Mouse (Mus musculus) kidney, adult 2 months (tissue): ENCODE results near the gene Slc45a1. TPM values are rescaled to one million over a fixed set of nuclear protein-coding genes. Genes with fewer than 3 reads are reported as not detected.
"Not testable (repeated sequence)": the region's sequence is repeated elsewhere in the genome, so short reads cannot be mapped to it uniquely, and the experiment has no call there.

Experiments used
- DNase-seq: peaks from one replicate; pipeline ENCODE4 v3.0.0; 2021
- H3K27ac ChIP-seq: fragments of 200-500 bp; 2 replicates; pipeline ENCODE4 v1.5.1; 2012; ENCODE audit warnings: low read depth, low read length, control low read depth, inconsistent platforms; ENCODE audit not compliant: insufficient read depth
- H3K27me3 ChIP-seq: fragments of 200-500 bp; replicated peaks from 2 replicates; pipeline ENCODE4 v1.6.1; 2012; ENCODE audit warnings: mild to moderate bottlenecking, moderate library complexity, low read length, inconsistent platforms; ENCODE audit not compliant: control insufficient read depth, insufficient read depth
- H3K36me3 ChIP-seq: fragments of 200-500 bp; 2 replicates; pipeline ENCODE4 v1.6.1; 2012; ENCODE audit warnings: mild to moderate bottlenecking, moderate library complexity, low read length, inconsistent platforms; ENCODE audit not compliant: control insufficient read depth, insufficient read depth
- H3K4me1 ChIP-seq: fragments of 200-500 bp; 2 replicates; pipeline ENCODE4 v1.6.1; 2011; ENCODE audit warnings: low read length; ENCODE audit not compliant: control insufficient read depth, insufficient read depth
- H3K4me3 ChIP-seq: fragments of 200-500 bp; 2 replicates; pipeline ENCODE4 v1.5.1; 2011; ENCODE audit warnings: mild to moderate bottlenecking, low read depth, low read length, control low read depth; ENCODE audit not compliant: insufficient read depth
- CTCF ChIP-seq: fragments of 200-500 bp; conservative IDR thresholded peaks from 2 replicates; pipeline ENCODE4 v1.5.1; 2011; ENCODE audit warnings: low read depth, mild to moderate bottlenecking, control low read depth, low read length, moderate library complexity, mixed read lengths; ENCODE audit not compliant: insufficient read depth, insufficient read length
- POLR2A ChIP-seq: fragments of 200-500 bp; IDR thresholded peaks from one replicate; pipeline ENCODE4 v1.6.1; 2011; ENCODE audit warnings: low read depth, low read length, control low read depth
- WGBS: fragments of 180-500 bp; shearing (Covaris S2); methylation state at CpG from one replicate; pipeline ENCODE4 v1.1.7; 2018; 5-methylcytosine and 5-hydroxymethylcytosine counted together
- polyA plus RNA-seq: library from polyadenylated mRNA; depleted of rRNA; stranded (reverse); fragments of >200 nt; gene quantifications from 2 replicates; pipeline ENCODE4 v1.2.3, GENCODE M21; 2012

Gene Slc45a1
- polyA plus RNA-seq, 1 experiment, result 0.17 TPM

DNA sequence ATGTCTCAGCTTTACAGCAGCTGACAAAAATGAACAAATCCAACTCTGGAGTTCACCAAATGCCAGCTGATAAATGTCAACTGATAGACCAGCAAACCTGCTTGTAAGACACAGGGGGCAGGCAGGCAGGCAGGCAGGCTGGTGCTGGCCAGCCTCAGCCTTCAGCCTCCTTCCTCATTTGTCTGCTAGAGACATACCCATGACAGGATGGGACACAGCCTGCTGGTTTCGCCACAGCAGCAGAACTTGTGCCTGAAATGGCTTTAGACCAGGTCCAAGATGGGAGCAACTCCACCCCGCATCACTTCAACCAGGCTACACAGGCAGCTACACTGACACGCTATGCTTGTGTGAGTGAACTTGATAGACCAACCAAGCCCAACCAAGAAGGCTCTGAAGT is 46.2 kb downstream of the Slc45a1 start:
- Histone ChIP-seq H3K4me1 (peaks cover 10% of the 10 kb centered on the region; the same call in 1 of the 2 replicates), H3K4me3 (no peak overlapping the region)
- WGBS, result 93% methylated on average over 3 of the region's 3 CpGs

DNA sequence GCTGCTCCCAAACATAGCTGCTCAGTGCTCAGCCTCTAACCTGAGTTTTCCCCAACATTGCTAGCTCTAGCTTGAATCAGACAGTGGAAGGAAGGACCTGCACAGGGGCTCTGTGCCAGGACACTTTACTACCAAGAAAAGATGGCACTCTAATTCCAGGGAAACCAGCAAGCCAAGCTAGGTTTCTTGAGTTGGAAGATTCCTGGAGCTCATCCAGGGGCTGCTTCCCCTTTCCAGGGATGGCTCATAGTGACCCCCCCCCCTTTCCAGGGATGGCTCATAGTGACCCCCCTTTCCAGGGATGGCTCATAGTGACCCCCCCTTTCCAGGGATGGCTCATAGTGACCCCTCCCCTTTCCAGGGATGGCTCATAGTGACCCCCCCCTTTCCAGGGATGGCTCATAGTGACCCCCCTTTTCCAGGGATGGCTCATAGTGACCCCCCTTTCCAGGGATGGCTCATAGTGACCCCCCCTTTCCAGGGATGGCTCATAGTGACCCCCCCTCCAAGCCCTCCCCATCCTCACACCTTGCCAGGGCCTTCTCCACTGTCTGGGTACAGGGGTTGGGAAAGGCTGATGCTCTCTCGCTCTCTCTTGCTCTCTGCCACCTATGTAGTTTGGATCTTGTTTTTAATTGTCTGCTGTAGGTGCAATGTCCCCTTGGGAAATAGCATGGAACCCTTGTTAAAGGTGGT is 48.5 kb downstream of the Slc45a1 start:
- DNase-seq, result no peak

More for the DNA sequence above, 46.2 kb downstream of the Slc45a1 start:
- TF ChIP-seq POLR2A, result no peak
- no peak for TF ChIP-seq CTCF
- Histone ChIP-seq H3K27ac (no peak overlapping the region), H3K27me3 (no peaks in the 10 kb centered on the region), H3K36me3 (no peaks in the 10 kb centered on the region; the same call in 1 of the 2 replicates)
- DNase-seq, result no peak

DNA sequence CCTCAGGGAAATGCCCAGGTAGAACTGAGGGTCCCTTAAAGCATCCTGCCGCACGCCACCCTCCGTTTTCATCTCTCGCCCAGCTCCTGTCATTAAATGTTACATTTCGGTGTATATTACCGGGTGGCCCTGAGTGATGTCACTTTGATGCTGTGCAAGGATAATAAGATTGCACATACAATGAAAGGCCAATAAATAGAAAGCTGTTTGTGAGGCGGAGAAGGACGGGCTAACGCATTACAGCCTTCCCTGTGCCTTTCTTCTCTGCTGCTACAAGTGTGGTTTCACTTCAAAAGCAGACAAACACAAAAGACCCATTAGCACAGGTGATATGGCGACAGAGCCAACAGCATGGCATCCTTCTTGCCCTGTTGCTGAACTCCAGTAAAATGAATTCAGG is 50.5 kb downstream of the Slc45a1 start:
- Histone ChIP-seq H3K4me1 (peaks cover 27% of the 10 kb centered on the region), H3K36me3 (no peaks in the 10 kb centered on the region), H3K27ac (no peak overlapping the region), H3K4me3 (no peak overlapping the region), H3K27me3 (no peaks in the 10 kb centered on the region)
- DNase-seq, result no peak
- WGBS, result 91% methylated on average over 10 of the region's 10 CpGs
- TF ChIP-seq CTCF, result no peak
- no peak for TF ChIP-seq POLR2A

More for the DNA sequence above, 48.5 kb downstream of the Slc45a1 start:
- Histone ChIP-seq H3K27me3 (no peaks in the 10 kb centered on the region), H3K36me3 (no peaks in the 10 kb centered on the region), H3K4me3 (no peak overlapping the region), H3K4me1 (peaks cover 17% of the 10 kb centered on the region; the same call in 1 of the 2 replicates), H3K27ac (no peak overlapping the region)
- TF ChIP-seq POLR2A (no peak), CTCF (no peak)
- 90% methylated on average over 1 of the region's 1 CpGs for WGBS

DNA sequence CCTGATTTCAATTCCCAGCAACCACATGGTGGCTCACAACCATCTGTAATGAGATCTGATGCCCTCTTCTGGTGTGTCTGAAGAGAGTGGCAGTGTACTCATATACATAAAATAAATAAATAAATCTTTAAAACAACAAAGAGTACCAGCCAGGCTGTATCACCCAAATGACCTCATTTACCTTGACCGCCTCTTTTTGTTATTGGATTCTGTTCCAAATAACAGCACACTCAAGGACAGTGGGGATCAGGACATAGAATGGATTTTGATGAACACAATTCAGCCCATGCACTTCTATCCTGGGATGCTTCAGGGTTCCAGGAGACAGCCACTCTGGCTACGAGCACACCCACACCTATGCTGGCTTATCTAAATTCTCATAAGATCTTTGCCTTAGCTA is 51.5 kb downstream of the Slc45a1 start:
- H3K4me1 ChIP-seq, result peaks cover 32% of the 10 kb centered on the region
- H3K36me3 ChIP-seq, H3K27ac ChIP-seq, H3K27me3 ChIP-seq, H3K4me3 ChIP-seq, DNase-seq: not testable (repeated sequence)
- WGBS, result 86% methylated on average over 2 of the region's 2 CpGs

DNA sequence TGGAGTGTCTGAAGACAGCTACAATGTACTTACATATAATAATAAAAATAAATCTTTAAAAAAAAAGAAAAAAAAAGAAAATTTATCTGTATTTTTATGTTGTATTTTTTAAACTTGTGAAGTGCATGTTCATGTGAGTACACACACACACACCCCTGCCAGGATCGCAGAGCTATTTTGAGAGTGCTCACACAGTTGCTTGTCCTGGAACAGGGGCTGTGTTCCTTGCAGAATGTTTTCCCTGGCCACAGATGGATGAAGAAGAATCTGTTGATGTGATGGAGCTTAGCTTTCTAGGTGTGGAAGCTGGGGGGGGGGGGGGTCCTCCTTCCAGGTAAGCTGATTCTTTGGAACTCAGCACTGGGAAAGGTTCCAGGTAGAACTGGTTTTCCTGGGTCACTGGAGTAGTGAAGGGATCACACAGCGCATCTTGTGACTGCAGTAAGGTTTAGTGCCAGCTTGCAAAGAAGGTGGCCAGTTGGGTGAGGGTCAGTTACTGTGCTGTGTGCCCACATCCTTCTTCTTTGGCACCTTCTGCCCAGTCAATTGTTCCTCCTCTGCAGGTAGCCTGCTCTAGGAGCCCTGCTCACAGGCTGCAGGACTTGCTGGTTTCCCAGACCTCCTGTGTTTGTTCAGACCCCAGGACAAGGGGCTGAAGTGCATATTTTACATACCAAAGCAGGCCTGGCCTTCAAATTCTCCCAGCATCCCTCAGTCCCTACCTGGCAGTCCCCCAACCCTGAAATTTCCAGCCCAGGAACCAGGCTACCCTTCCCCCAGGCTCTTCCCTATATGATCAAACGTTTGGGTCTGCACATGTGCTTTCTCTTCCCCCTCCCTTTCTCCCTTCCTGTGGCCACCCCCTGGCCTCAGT is 52.6 kb downstream of the Slc45a1 start:
- H3K36me3 ChIP-seq, result no peaks in the 10 kb centered on the region
- peak; percentile 85 for DNase-seq
- H3K27me3 ChIP-seq, result no peaks in the 10 kb centered on the region
- H3K27ac ChIP-seq, result peak overlapping the region; percentile 14
- peaks cover 39% of the 10 kb centered on the region for H3K4me1 ChIP-seq
- H3K4me3 ChIP-seq, result no peak overlapping the region
- 21% methylated on average over 3 of the region's 3 CpGs for WGBS
- TF ChIP-seq CTCF (no peak), POLR2A (no peak)

DNA sequence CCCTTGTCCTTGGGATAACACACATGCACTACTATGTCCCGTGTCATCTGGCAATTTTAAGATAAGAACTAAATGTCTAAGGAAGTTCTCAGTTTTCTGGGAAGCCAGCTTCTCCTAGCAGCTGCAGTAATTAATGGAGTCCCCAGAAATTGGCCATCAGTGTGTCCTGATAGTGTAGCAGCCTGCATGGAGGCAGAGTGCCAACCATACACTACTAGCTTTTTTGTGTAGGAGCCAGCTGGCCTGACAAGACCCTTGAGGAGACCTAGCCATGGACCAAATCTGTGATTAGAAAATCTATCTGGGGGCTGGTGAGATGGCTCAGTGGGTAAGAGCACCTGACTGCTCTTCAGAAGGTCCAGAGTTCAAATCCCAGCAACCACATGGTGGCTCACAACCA is 53.3 kb downstream of the Slc45a1 start:
- DNase-seq, result peak; percentile 49
- peaks cover 44% of the 10 kb centered on the region for H3K4me1 ChIP-seq
- H3K27ac ChIP-seq, result no peak overlapping the region
- no peaks in the 10 kb centered on the region for H3K36me3 ChIP-seq
- TF ChIP-seq POLR2A, result no peak
- no peak for TF ChIP-seq CTCF
- no peaks in the 10 kb centered on the region for H3K27me3 ChIP-seq
- no peak overlapping the region for H3K4me3 ChIP-seq
- 31% methylated on average over 1 of the region's 1 CpGs for WGBS

DNA sequence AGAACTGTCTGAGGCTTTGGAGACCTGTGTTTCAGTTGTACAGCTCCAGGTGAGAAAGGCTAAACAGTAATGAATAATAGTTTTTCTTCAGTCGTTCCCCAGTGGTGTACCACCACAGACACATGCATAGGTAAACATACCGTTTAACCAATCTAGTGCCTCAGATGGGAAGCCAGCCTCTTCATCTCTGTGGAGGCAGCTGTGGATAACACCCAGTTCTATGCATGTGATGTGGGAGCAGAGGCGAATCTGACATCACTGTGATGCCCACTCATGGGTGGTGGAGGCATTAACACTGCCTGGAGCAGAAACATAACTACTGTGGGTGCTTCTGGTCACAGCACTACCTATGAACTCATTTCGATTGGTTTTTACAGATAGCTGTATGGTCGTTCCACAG is 56.0 kb downstream of the Slc45a1 start:
- WGBS, result 57% methylated on average over 5 of the region's 5 CpGs
- no peaks in the 10 kb centered on the region for H3K36me3 ChIP-seq
- H3K4me1 ChIP-seq, result peaks cover 67% of the 10 kb centered on the region

More for the DNA sequence above, 56.0 kb downstream of the Slc45a1 start:
- no peak for DNase-seq
- no peak overlapping the region for H3K4me3 ChIP-seq
- peak overlapping the region; percentile 3; the same call in 1 of the 2 replicates for H3K27ac ChIP-seq
- H3K27me3 ChIP-seq, result no peaks in the 10 kb centered on the region
- no peak for TF ChIP-seq CTCF
